Mouse (Mus musculus) ES-E14 (cell line): ENCODE results near the gene Stra6l.

Experiments used
- HCFC1 ChIP-seq: IDR thresholded peaks from 2 replicates; pipeline ENCODE4 v1.6.1; 2012; ENCODE audit warnings: low read length, inconsistent platforms, borderline replicate concordance; ENCODE audit not compliant: insufficient read depth
- MAFK ChIP-seq: IDR thresholded peaks from 2 replicates; pipeline ENCODE4 v1.6.1; 2014; ENCODE audit warnings: mild to moderate bottlenecking, low read depth, low read length, inconsistent platforms; ENCODE audit not compliant: insufficient read depth
- ZNF384 ChIP-seq: IDR thresholded peaks from 2 replicates; pipeline ENCODE4 v1.6.1; 2012; ENCODE audit warnings: low read depth, low read length, inconsistent platforms

DNA sequence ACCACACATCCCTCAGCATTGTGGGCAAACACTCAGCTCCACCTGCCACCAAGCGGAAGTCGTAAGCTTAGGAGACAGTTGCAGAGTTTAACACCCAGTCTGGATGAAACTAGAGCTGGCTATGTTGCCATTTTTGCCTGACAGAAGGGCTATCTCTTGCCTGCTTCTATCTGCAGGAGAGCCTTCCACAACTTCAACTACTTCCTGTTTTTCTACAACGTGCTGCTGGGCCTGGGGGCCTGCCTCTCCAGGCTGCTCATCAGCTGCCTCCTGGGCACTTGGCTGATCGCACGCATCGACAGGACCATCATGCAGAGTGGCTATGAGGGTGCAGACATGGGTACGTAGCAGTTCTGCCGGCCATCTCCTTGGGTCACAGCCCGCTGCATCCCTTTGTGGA, 34.1 kb downstream of the Stra6l start:
- TF ChIP-seq HCFC1 (no peak), MAFK (no peak), ZNF384 (no peak)
